Mouse (Mus musculus) kidney, adult 2 months (tissue): ENCODE results near the gene Rnf38.

Experiments used
- CTCF ChIP-seq: fragments of 200-500 bp; conservative IDR thresholded peaks from 2 replicates; pipeline ENCODE4 v1.5.1; 2011; ENCODE audit warnings: low read depth, mild to moderate bottlenecking, control low read depth, low read length, moderate library complexity, mixed read lengths; ENCODE audit not compliant: insufficient read depth, insufficient read length
- POLR2A ChIP-seq: fragments of 200-500 bp; IDR thresholded peaks from one replicate; pipeline ENCODE4 v1.6.1; 2011; ENCODE audit warnings: low read depth, low read length, control low read depth

DNA sequence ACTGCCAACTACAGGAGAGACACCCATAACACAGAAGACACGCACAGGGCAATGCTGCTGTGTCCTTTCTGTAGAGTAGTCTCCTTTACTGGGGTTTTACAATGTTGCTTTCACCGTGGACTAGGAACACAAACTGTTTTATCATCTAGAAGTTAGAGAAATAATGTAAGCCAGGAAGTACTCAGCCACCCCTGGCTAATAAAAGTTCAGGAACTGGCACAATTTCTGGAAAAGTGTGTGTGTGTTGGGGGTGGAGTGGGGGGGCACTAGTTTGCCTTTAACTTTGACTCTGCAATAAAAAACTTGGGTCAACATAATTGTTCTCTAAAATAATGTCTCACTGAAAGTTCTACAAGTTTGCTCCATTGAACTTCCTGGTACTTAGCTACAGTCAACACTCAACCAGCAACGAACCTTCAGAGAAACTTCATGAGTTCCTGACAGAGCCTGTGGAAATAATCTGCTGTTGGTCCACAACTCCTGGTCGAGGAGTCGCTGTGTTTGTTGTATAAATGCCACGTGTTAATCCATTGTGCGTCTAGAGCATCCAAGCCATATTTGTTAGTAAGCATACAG, 155.1 kb downstream of the Rnf38 start:
- TF ChIP-seq POLR2A (no peak), CTCF (no peak)
